Mouse (Mus musculus): ENCODE results near the gene Gm3233. TPM values are rescaled to one million over a fixed set of nuclear protein-coding genes. Genes with fewer than 3 reads are reported as not detected.

Gene Gm3233
- not detected for polyA plus RNA-seq (2014; fragmentation: Illumina TruSeq; extraction: RNeasy Lipid Tissue Mini Kit (QIAGEN cat#74804); ENCODE audit: low read depth, low replicate concordance)

GRCm38 (mm10) chr10:77759582-77759981, at the start of gene Gm3233:
Gene Gm3233, minus strand, starts transcription at chr10:77759682.

GRCm38 (mm10) chr10:77798921-77799508, 39.5 kb upstream of the Gm3233 start, which contains the start of gene Gm19668:
Gene Gm19668, minus strand, starts transcription at chr10:77799133.

GRCm38 (mm10) chr10:77794976-77795375, 35.5 kb upstream of the Gm3233 start, which contains the start of gene Gm9639:
Gene Gm9639, minus strand, starts transcription at chr10:77795076.

GRCm38 (mm10) chr10:77787876-77788275, 28.4 kb upstream of the Gm3233 start, which contains the start of gene Gm7137:
Gene Gm7137, minus strand, starts transcription at chr10:77788200.

GRCm38 (mm10) chr10:77782442-77782841, 23.0 kb upstream of the Gm3233 start, which contains the start of gene Gm3250:
Gene Gm3250, minus strand, starts transcription at chr10:77782542.

GRCm38 (mm10) chr10:77776844-77777243, 17.4 kb upstream of the Gm3233 start, which contains the start of gene Gm7138:
Gene Gm7138, minus strand, starts transcription at chr10:77776944.

GRCm38 (mm10) chr10:77771225-77771624, 11.7 kb upstream of the Gm3233 start, which contains the start of gene Gm3238:
Gene Gm3238, minus strand, starts transcription at chr10:77771325.

GRCm38 (mm10) chr10:77751254-77751653, 8.2 kb downstream of the Gm3233 start, which contains the start of gene Gm9736:
Gene Gm9736, minus strand, starts transcription at chr10:77751354.

GRCm38 (mm10) chr10:77741924-77742688, 17.4 kb downstream of the Gm3233 start, which contains the start of gene Gm18596:
Gene Gm18596, minus strand, starts transcription at chr10:77742638.

GRCm38 (mm10) chr10:77726186-77726585, 33.3 kb downstream of the Gm3233 start, which contains the start of gene Gm10100:
Gene Gm10100, plus strand, starts transcription at chr10:77726486.

GRCm38 (mm10) chr10:77720299-77720698, 39.2 kb downstream of the Gm3233 start, which contains the start of gene Krtap12-1:
Gene Krtap12-1, plus strand, starts transcription at chr10:77720599.

GRCm38 (mm10) chr10:77715507-77715906, 44.0 kb downstream of the Gm3233 start, which contains the start of gene Gm10142:
Gene Gm10142, plus strand, starts transcription at chr10:77715807.

GRCm38 (mm10) chr10:77711157-77711556, 48.3 kb downstream of the Gm3233 start, which contains the start of gene Gm10024:
Gene Gm10024, plus strand, starts transcription at chr10:77711457.

Other genes with a start within 250 kb of the Gm3233 start
- gene Fam207a, start 243.9 kb downstream of the Gm3233 start, polyA plus RNA-seq (2014; fragmentation: Illumina TruSeq; extraction: RNeasy Lipid Tissue Mini Kit (QIAGEN cat#74804); ENCODE audit: low read depth, low replicate concordance), result 18.3 TPM
- gene Itgb2, start 229.4 kb downstream of the Gm3233 start, polyA plus RNA-seq (2014; fragmentation: Illumina TruSeq; extraction: RNeasy Lipid Tissue Mini Kit (QIAGEN cat#74804); ENCODE audit: low read depth, low replicate concordance), result 21.2 TPM
- 176 TPM for gene Pttg1ip, start 178.0 kb downstream of the Gm3233 start, polyA plus RNA-seq (2014; fragmentation: Illumina TruSeq; extraction: RNeasy Lipid Tissue Mini Kit (QIAGEN cat#74804); ENCODE audit: low read depth, low replicate concordance)
- 138 TPM for gene Sumo3, start 153.6 kb downstream of the Gm3233 start, polyA plus RNA-seq (2014; fragmentation: Illumina TruSeq; extraction: RNeasy Lipid Tissue Mini Kit (QIAGEN cat#74804); ENCODE audit: low read depth, low replicate concordance)
- gene Gm49325, start 153.5 kb downstream of the Gm3233 start, polyA plus RNA-seq (2014; fragmentation: Illumina TruSeq; extraction: RNeasy Lipid Tissue Mini Kit (QIAGEN cat#74804); ENCODE audit: low read depth, low replicate concordance), result 3.7 TPM
- gene Ube2g2, start 137.4 kb downstream of the Gm3233 start, polyA plus RNA-seq (2014; fragmentation: Illumina TruSeq; extraction: RNeasy Lipid Tissue Mini Kit (QIAGEN cat#74804); ENCODE audit: low read depth, low replicate concordance), result 41.8 TPM
- 0.27 TPM for gene Tspear, start 73.1 kb downstream of the Gm3233 start, polyA plus RNA-seq (2014; fragmentation: Illumina TruSeq; extraction: RNeasy Lipid Tissue Mini Kit (QIAGEN cat#74804); ENCODE audit: low read depth, low replicate concordance)
- gene Gm19402, start 68.9 kb downstream of the Gm3233 start, polyA plus RNA-seq (2014; fragmentation: Illumina TruSeq; extraction: RNeasy Lipid Tissue Mini Kit (QIAGEN cat#74804); ENCODE audit: low read depth, low replicate concordance), result not detected
- not detected for gene Gm9508, start 62.4 kb downstream of the Gm3233 start, polyA plus RNA-seq (2014; fragmentation: Illumina TruSeq; extraction: RNeasy Lipid Tissue Mini Kit (QIAGEN cat#74804); ENCODE audit: low read depth, low replicate concordance)
- not detected for gene Gm10272, start 53.1 kb downstream of the Gm3233 start, polyA plus RNA-seq (2014; fragmentation: Illumina TruSeq; extraction: RNeasy Lipid Tissue Mini Kit (QIAGEN cat#74804); ENCODE audit: low read depth, low replicate concordance)
- not detected for gene Gm10024, start 48.2 kb downstream of the Gm3233 start, polyA plus RNA-seq (2014; fragmentation: Illumina TruSeq; extraction: RNeasy Lipid Tissue Mini Kit (QIAGEN cat#74804); ENCODE audit: low read depth, low replicate concordance)
- not detected for gene Gm10142, start 43.9 kb downstream of the Gm3233 start, polyA plus RNA-seq (2014; fragmentation: Illumina TruSeq; extraction: RNeasy Lipid Tissue Mini Kit (QIAGEN cat#74804); ENCODE audit: low read depth, low replicate concordance)
- not detected for gene Krtap12-1, start 39.1 kb downstream of the Gm3233 start, polyA plus RNA-seq (2014; fragmentation: Illumina TruSeq; extraction: RNeasy Lipid Tissue Mini Kit (QIAGEN cat#74804); ENCODE audit: low read depth, low replicate concordance)
- gene Gm10100, start 33.2 kb downstream of the Gm3233 start, polyA plus RNA-seq (2014; fragmentation: Illumina TruSeq; extraction: RNeasy Lipid Tissue Mini Kit (QIAGEN cat#74804); ENCODE audit: low read depth, low replicate concordance), result not detected
- gene Gm18596, start 17.0 kb downstream of the Gm3233 start, polyA plus RNA-seq (2014; fragmentation: Illumina TruSeq; extraction: RNeasy Lipid Tissue Mini Kit (QIAGEN cat#74804); ENCODE audit: low read depth, low replicate concordance), result not detected
- not detected for gene Gm9736, start 8.3 kb downstream of the Gm3233 start, polyA plus RNA-seq (2014; fragmentation: Illumina TruSeq; extraction: RNeasy Lipid Tissue Mini Kit (QIAGEN cat#74804); ENCODE audit: low read depth, low replicate concordance)
- not detected for gene Gm3238, start 11.6 kb upstream of the Gm3233 start, polyA plus RNA-seq (2014; fragmentation: Illumina TruSeq; extraction: RNeasy Lipid Tissue Mini Kit (QIAGEN cat#74804); ENCODE audit: low read depth, low replicate concordance)
- not detected for gene Gm7138, start 17.3 kb upstream of the Gm3233 start, polyA plus RNA-seq (2014; fragmentation: Illumina TruSeq; extraction: RNeasy Lipid Tissue Mini Kit (QIAGEN cat#74804); ENCODE audit: low read depth, low replicate concordance)
- not detected for gene Gm3250, start 22.9 kb upstream of the Gm3233 start, polyA plus RNA-seq (2014; fragmentation: Illumina TruSeq; extraction: RNeasy Lipid Tissue Mini Kit (QIAGEN cat#74804); ENCODE audit: low read depth, low replicate concordance)
- gene Gm7137, start 28.5 kb upstream of the Gm3233 start, polyA plus RNA-seq (2014; fragmentation: Illumina TruSeq; extraction: RNeasy Lipid Tissue Mini Kit (QIAGEN cat#74804); ENCODE audit: low read depth, low replicate concordance), result not detected
- gene Gm9639, start 35.4 kb upstream of the Gm3233 start, polyA plus RNA-seq (2014; fragmentation: Illumina TruSeq; extraction: RNeasy Lipid Tissue Mini Kit (QIAGEN cat#74804); ENCODE audit: low read depth, low replicate concordance), result not detected
- gene Gm19668, start 39.5 kb upstream of the Gm3233 start, polyA plus RNA-seq (2014; fragmentation: Illumina TruSeq; extraction: RNeasy Lipid Tissue Mini Kit (QIAGEN cat#74804); ENCODE audit: low read depth, low replicate concordance), result not detected
- not detected for gene Gm9507, start 52.2 kb upstream of the Gm3233 start, polyA plus RNA-seq (2014; fragmentation: Illumina TruSeq; extraction: RNeasy Lipid Tissue Mini Kit (QIAGEN cat#74804); ENCODE audit: low read depth, low replicate concordance)
- not detected for gene Gm2696, start 55.0 kb upstream of the Gm3233 start, polyA plus RNA-seq (2014; fragmentation: Illumina TruSeq; extraction: RNeasy Lipid Tissue Mini Kit (QIAGEN cat#74804); ENCODE audit: low read depth, low replicate concordance)
- gene Krtap10-4, start 67.4 kb upstream of the Gm3233 start, polyA plus RNA-seq (2014; fragmentation: Illumina TruSeq; extraction: RNeasy Lipid Tissue Mini Kit (QIAGEN cat#74804); ENCODE audit: low read depth, low replicate concordance), result not detected
- gene Krtap10-10, start 76.3 kb upstream of the Gm3233 start, polyA plus RNA-seq (2014; fragmentation: Illumina TruSeq; extraction: RNeasy Lipid Tissue Mini Kit (QIAGEN cat#74804); ENCODE audit: low read depth, low replicate concordance), result not detected
- not detected for gene Gm36176, start 87.1 kb upstream of the Gm3233 start, polyA plus RNA-seq (2014; fragmentation: Illumina TruSeq; extraction: RNeasy Lipid Tissue Mini Kit (QIAGEN cat#74804); ENCODE audit: low read depth, low replicate concordance)
- gene Gm10318, start 93.2 kb upstream of the Gm3233 start, polyA plus RNA-seq (2014; fragmentation: Illumina TruSeq; extraction: RNeasy Lipid Tissue Mini Kit (QIAGEN cat#74804); ENCODE audit: low read depth, low replicate concordance), result not detected
- gene Gm3285, start 102.3 kb upstream of the Gm3233 start, polyA plus RNA-seq (2014; fragmentation: Illumina TruSeq; extraction: RNeasy Lipid Tissue Mini Kit (QIAGEN cat#74804); ENCODE audit: low read depth, low replicate concordance), result not detected
- gene Lrrc3, start 142.9 kb upstream of the Gm3233 start, polyA plus RNA-seq (2014; fragmentation: Illumina TruSeq; extraction: RNeasy Lipid Tissue Mini Kit (QIAGEN cat#74804); ENCODE audit: low read depth, low replicate concordance), result 3.8 TPM
- 1.5 TPM for gene Trpm2, start 210.9 kb upstream of the Gm3233 start, polyA plus RNA-seq (2014; fragmentation: Illumina TruSeq; extraction: RNeasy Lipid Tissue Mini Kit (QIAGEN cat#74804); ENCODE audit: low read depth, low replicate concordance)
- 20.0 TPM for gene 1810043G02Rik, start 218.8 kb upstream of the Gm3233 start, polyA plus RNA-seq (2014; fragmentation: Illumina TruSeq; extraction: RNeasy Lipid Tissue Mini Kit (QIAGEN cat#74804); ENCODE audit: low read depth, low replicate concordance)

Measured in adipose tissue, adult 10 weeks (tissue).